Mouse (Mus musculus): ENCODE data around the gene Aurkb.
"Not testable (repeated sequence)": the region's sequence is repeated elsewhere in the genome, so short reads cannot be mapped to it uniquely, and the experiment has no call there.

The Aurkb gene

DNA sequence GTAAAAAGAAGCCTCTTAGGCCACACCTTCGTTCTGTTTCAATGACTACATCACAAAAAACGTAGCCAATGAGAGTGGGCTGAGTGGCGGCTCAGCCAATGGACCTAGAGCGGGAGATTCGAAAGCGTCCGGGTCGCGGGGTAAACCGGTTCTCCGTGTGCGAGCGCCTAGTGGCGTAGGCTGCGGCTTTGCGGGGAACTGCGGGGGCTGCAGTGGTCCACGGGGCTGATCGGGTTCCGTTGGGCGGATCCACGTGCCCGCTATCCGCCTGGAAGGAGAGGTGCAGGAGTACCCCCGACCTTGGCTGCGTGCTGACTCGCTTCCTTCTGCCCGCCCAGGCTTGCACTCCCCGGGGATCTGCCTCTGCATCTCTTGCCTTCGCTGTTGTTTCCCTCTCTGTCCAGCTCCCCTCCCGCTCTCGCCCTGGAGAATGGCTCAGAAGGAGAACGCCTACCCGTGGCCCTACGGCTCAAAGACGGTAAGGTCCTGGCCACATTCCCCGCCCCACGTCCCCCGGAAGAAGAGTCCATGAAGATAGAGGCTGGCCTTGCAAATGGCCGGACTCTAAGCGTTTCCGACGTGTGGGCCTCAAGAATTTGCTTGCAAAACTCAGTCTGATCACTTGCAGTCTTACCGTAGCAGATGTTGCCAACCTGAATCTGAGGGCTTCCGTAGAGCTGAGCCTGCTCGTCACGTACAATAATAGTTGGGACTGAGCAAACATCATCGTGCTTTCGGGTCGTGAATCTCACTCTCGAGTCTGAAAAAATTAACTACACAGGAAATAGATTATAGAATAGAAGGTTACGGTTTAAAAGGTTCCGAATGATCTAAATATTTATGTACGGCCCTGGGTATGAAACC lies at the start of gene Aurkb:
Gene Aurkb (plus strand): TSS at position 117 of the 864 bp plus-strand sequence.
- DNase-seq = peak; percentile 88

DNA sequence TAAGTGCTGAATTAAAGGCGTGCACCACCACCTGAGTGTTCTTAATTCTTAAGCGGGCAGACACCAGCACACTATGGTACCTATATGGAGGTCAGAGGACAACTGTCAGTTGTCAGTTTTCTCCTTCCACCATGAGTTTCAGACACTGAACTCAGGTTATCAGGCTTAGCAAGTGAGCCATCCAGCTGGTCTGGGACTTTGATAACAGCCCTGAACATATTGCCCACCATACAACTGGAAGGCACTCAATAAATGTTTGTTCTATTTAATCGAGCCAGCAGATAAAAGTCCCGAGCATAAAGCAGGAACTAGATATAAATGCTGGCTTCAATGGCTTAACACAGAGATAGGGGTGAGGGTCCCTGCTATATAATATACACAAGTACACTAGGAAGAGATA lies 48.4 kb upstream of the Aurkb start:
- DNase-seq = no peak

DNA sequence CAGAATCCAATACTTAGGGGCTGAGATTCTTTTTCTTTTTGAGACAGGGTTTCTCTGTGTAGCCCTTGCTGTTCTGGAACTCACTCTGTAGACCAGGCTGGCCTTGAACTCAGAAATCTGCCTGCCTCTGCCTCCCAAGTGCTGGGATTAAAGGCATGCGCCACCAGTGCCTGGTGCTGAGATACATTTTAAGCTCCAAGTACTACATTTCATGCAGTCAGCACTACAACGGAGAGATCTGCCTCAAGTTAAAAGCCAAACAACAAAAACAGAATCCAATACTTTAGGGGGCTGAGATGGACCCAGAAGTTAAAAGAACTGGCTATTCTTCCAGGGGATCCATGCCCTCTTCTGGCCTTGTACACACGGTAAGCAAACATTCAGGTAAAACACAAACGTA lies 42.7 kb upstream of the Aurkb start:
- DNase-seq = not testable (repeated sequence)

DNA sequence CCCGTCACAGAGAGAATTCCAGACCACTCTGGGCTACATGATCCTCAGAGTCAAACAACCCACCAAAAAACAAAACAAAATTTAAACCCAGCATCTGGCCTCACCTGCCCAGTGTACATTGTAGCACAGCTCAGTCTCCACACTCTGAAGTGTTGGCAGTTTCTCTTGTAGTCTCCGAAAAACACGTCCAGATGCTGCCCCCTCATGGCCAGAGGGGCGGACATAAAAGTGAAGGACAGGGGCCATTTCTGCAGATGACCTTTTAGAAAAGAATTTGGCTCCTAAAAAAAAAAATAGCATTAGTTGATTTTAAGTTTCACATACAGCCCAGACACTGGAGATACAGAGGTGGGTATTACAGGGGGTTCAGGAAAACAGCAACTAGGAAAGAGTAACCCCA lies 41.9 kb upstream of the Aurkb start:
- no peak for DNase-seq

DNA sequence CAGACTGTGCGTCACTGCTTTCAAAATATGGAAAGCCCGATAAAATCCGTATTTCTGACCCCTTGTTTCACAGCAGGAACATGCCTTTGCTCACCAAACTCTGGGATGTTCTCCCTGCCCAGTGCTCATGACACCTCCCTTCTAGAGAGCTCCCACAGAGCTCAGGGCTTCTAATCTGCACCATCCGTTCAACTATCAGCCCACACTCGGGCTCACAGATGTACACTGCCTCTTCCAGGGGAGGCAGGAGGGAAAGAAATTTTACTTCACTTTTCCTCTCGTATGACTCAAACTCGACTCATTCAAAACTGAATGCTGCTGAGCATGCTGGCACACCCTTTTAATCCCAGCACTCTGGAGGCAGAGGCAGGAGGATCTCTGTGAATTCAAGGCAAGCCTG lies 40.3 kb upstream of the Aurkb start:
- no peak for DNase-seq

DNA sequence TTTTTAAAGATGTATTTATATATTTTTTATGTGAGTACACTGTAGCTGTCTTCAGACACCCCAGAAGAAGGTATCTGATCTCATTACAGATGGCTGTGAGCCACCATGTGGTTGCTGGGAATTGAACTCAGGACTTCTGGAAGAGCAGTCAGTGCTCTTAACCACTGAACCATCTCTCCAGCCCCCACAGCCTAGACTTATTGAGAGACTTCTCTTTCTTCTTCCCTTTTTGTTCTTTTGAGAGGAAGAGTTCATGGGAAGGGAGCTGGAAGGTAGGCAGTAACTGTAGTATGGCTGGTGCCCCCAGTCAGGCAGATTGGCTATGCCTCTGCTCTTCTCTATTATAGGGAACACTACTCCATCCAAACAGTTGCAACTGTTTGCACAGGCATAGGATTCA lies 38.9 kb upstream of the Aurkb start:
- not testable (repeated sequence) for DNase-seq

DNA sequence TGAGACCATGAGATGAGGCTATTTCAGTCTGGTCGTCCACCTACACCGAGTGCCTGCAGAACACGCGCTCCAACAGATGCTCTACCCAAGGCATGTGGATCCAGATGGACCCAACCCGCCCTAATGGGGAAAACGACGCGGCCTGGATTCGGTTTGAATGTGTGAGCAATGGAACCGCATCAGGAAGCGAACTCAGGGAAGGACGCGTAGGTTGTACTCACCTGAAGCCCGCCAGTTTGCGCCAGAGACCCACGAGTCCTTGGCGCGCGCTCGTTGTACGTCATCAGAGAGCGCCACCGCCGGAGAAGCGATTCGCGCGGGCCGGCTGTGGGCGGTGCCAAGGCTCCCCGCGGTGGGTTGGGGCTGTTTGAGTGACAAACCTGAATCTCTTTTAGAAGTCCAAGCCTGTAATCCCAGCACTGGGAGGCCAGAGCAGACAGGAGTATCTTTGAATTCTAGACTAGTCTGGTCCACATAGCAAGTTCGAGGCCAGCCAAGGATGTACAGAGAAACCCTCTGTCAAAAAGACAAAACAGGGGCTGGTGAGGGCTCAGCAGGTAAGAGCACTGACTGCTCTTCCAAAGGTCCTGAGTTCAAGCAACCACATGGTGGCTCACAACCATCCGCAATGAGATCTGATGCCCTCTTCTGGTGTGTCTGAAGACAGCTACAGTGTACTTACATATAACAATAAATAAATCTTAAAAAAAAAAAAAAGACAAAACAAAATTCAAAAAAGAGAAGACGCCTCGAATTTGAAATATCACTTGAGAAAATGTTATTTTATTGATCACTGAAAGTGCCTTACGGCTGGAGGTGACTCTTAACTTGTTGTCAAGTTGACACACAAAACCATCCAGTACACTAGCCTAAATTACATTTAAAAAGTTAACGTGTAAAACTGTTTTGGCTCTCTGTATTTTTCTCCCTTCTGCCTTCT lies 37.0 kb upstream of the Aurkb start, which contains the start of gene Pfas:
Gene Pfas (minus strand): TSS at position 279 of the 940 bp plus-strand sequence.
- DNase-seq = peak; percentile 96

DNA sequence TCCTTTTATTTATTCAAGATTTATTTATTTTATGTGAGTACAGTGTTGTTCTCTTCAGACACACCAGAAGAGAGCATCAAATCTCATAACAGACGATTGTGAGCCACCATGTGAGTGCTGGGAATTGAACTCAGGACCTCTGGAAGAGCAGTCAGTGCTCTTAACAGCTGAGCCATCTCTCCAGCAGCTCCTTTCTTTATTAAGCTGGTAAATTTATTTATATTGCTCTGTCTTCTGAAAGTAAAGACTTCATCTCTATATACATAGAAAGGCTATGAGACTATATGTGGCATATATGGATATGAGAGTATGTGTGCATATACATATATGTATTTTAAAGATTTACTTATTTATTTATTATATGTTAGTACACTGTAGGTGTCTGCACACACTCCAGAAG lies 35.9 kb upstream of the Aurkb start:
- DNase-seq = no peak

DNA sequence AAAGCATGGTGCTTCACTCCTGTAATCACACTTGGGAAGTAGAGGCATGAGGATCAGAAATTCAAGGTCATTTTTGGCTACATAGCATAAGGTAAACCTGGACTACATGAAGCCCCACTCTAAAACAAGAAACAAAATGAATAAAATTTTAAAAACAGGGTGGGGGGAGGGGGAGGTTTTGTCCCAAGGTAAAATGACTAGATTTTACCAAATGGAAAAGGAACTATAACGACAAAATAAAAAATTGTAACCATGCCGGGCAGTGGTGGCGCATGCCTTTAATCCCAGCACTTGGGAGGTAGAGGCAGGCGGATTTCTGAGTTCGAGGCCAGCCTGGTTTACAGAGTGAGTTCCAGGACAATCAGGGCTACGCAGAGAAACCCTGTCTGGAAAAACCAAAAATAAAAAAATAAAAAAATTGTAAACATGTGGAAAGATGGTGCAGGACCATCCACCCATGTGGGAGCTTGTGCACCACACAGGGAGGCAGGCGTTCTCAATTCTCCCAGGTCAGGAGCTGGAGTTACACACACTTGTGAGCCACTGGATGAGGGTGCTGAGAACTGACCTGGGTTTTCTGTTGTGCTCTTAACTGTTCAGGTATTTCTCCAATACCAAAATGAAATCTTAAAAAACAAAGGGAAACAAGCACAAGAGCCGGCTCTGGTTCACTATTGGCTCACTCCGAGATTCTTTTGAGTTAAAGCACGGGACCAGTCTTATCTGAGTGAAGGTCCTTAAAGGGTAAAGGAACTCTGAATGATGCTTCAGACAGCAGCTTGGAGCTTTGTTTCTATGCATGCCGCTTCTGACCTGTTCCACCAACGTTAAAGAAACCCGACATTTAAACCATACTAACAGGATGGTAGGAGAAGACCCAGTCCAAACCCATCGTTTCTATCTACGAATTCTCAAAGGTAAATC lies 34.8 kb upstream of the Aurkb start:
- no peak for DNase-seq

DNA sequence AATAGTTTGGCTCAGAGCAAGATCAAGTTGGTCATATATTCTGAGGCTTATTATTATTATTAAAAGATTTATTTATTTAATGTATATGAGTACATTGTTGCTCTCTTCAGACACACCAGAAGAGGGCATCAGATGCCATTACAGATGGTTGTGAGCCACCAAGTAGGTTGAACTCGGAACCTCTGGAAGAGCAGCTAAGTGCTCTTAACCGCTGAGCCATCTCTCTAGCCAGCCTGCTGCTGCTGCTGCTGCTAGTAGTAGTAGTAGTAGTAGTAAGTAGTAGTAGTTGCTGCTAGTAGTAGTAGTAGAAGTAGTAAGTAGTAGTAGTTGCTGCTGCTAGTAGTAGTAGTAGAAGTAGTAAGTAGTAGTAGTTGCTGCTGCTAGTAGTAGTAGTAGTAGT lies 34.0 kb upstream of the Aurkb start:
- DNase-seq = not testable (repeated sequence)

DNA sequence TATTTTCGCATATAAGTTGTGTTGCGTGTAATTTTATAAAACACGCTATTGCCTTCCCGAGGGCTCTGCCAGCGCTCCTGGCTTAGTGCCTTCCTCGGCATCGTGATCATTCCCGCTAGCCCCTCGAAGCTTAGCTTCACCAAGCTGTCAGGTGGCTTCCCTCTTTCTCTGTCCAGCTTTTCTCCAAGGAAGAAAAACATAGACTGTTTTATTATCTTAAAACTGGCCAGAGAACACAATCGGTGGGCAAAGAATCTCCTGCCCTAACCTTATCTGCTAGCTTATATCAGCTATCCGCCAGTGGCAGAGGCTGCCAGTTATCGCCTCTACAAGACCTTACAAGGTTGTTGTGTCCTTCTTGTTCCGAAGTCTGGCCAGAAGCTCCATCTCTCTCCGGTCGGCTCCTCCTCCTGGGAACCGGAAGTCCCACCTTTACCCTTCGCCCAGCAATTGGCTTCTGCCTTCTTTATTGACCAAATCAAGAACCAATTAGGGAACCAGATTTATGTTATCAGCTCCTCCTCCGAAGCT lies 33.3 kb upstream of the Aurkb start:
- DNase-seq = peak; percentile 75

DNA sequence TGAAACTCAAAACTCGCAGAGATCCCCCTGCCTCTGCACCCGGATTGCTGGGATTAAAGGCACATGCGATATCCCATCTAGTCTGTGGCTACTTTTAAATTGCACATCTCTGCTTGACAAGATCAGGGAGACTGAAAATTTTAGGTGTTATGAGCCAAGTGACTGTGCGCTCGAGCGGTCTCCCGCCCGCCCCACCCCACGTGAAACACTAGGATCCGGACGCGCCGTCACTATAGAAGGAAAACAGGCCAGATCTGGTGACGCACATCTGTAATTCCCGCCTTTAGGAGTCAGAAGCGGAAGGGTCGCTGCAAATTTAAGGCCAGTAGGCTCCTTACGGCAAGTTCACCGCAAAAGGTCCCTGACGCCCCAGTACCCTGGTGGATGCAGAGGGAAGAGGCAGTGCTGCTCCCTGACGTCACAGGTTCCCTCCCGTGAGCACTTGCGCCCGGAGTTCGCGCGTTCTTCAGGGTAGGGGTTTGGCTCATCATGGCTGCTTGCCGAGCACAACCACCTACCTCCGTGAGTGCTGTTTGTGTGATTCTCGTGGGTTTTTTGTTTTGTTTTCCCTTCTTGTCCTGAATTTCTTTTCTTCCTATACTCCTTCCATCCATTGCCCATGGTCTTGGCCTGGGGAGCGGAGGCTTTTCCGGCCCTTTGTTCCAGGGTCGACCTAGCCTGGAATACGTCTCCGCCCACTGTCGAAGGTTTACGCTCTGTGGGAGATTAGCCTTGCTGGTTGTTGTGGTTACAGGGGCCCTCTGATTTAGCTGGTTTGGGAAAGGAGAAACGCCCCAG lies 29.6 kb upstream of the Aurkb start, which contains the start of gene Ctc1:
Gene Ctc1 (plus strand): TSS at position 268 of the 798 bp plus-strand sequence.
- DNase-seq = peak; percentile 85

DNA sequence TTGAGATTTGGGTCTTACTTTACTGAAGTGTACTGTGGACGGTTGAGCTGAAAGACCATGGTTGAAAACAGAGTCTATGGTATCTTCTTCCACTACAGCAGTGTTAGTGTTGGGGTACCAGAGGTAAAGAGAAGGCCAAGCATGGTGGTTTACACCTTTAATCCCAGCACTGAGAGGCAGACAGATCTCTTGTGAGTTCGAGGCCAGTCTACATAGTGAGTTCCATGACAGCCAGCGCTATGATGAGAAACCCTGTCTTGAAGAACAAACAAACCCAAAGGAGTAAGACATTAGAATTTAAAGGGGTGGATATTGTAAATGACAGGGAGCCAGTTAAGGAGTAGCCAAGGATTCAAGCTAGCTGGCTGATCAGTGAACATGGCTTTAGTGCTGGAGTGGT lies 28.7 kb upstream of the Aurkb start:
- no peak for DNase-seq

DNA sequence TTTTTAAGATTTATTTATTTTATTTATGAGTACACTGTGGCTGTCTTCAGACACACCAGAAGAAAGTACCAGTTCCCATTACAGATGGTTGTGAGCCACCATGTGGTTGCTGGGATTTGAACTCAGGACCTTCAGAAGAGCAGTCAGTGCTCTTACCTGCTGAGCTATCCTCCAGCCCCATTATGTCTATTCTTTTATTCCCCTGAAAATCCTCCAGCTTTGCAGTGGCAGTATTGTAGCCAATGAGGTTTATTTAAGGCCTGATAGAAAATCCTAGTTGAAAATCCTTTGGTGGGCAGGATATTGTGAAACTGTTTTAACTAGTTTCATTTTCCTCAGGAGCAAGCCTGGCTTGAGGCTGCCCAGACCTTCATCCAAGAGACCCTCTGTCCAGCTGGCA lies 24.8 kb upstream of the Aurkb start:
- no peak for DNase-seq

DNA sequence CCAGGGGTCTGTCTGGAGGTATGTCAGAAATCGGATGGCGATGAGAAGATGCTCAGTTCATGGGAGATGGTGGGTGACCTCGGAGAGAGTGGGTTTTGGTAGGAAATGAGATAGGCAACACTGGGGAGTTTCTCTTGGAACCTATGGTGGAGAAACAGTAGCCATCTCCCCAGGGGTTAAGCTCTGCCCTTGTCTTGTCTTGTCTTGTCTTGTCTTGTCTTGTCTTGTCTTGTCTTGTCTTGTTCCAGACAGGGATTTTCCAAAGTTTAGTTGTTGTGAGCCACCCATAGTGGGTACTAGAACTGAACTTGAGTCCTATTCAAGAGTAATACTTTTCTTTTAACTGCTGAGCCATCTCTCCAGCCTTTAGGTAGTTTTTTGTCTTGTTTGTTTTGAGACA lies 18.9 kb upstream of the Aurkb start:
- DNase-seq = no peak

DNA sequence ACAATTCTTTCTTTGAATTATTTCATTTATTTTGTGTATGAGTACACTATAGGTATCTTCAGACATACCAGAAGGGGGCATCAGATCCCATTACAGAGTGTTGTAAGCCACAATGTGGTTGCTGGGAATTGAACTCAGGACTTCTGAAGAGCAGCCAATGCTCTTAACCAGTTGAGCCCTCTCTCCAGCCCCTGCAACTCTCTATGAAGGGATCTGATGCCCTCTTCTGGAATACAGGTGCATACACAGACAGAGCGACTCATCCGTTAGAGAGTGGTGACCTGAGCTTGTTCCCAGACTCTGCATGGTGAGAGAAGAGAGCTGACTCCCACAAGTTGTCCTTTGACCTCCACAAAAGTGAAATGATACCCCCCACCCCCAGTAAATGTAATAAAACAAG lies 16.6 kb upstream of the Aurkb start:
- DNase-seq = no peak

DNA sequence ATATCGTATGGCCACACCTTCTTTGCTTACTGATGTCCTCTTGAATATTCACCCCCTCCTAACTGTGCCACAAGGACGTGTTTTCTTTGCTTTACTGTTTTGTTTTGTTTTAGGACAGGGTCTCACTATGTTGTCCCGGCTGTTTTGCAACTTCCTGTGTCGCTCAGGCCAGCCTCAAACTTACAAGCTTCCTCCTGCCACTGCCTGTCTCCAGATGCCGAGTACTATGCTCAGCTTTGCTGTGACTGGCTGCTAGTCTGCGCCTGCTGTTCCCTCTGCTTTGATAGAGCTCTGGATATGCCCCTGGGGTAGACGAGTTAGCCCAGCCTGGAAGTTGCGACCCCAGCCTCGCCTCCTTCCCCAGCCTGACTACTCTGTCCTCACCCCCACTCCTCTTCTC lies 11.9 kb upstream of the Aurkb start:
- no peak for DNase-seq

DNA sequence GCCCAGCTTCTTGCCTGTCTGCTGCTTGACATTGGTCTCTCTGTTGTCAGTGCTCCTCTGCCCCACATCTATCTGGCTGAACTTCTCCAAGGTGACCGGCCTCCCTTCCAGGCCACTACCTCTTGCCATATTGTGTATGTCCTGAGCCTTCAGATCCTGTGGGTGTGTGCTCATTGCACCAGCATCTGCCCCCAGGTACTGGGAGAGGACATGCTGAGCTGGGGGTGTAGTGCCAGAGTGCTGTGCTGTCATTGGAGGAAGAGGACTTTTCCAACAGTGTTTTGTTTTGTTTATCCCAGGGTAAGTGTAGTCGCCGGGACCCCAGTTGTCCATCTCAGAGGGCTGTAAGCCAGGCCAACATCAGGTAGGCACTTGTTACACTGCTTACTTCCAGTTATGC lies 10.9 kb upstream of the Aurkb start:
- no peak for DNase-seq

DNA sequence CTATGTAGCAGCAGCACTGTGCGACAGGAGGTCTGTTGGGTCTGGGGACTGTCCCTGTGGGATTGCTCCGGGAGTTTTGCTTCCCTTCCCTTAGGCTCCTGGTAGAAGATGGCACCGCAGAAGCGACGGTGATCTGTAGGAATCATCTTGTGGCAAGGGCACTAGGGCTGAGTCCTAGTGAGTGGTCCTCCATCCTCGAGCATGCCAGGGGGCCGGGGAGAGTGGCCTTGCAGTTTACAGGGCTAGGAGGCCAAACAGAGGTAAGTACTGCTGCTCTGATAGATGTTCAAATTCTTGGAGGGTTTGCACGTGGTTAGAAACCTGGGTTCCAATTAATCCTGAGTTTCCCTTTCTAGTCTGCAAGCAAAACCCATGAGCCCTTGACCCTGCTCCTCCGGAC lies 10.0 kb upstream of the Aurkb start:
- DNase-seq = no peak

DNA sequence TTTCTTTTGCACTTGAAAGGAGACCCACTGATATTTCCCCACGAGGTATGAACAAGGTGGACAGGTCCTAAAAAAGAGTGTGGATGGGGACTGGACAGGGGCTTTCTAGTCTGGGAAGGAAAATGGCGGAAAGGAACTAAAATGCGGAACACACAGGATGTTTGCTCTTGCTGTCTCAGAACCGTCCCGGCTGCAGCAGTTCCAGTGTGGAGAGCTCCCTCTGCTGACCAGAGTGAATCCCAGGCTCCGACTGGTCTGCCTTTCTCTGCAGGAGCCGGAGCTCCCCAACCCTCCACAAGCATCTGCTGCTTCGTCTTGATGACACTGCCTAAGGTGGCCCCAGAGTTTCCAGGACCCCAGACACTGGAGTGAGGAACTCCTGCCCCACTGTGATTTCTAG lies 9.6 kb upstream of the Aurkb start:
- peak; percentile 87 for DNase-seq

DNA sequence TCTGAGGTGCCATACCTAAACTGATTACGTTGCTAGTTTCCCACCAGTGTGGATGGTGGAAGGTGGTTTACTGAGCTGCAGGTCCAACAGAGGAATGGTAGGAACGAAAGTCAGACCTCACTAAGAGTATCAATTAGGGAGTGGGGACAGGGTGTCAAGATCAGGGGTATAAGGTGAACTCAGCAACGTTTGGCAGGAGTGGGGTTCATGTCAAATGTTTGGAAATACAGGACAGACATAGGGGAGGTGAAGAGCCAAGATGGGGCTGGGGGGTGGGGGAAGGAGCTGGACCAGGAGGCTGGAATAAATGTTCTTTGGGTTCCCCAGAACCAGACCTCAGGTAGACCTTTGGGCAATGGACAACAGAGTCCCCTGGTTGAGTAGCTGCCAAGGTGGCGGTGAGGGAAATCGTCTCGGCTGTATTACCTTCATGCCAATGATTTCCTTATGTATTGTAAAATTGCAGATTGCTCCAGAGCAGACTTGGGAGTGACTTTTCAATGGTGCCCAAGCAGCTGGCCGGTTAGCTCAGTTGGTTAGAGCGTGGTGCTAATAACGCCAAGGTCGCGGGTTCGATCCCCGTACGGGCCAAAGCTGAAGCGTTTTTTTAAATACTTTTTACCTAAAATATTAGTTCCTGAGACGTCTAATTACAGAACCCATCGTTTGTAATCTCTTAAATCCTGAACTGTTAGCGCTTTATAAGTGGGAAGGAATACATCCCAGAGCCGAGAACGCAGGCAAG lies 8.8 kb upstream of the Aurkb start:
- DNase-seq = peak; percentile 72

Measured in right cerebral cortex, postnatal 14 days (tissue).